Mouse (Mus musculus): ENCODE measurements around the gene Ilf2.

DNA sequence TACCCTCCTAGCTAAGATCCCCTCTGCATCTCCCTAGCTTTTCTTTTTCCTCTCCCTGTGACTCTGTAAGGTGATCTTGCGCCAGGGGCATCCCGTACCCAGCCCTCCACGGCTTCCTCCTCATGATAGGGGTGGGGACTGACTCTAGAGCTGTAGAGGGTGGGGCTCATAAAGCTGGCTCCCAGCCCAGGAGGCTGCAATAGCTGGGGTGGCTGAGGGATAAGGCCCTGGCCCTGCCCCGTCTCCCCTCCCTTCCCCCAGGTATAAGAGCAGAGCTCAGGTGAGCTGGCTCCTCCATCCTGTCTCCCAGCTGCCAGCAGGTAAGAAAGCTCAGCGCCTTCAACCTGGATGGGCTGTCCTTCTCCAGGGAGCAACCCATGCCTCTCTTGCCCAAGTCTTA, 50.7 kb downstream of the Ilf2 start, which contains the start of gene S100a14:
- no peak for TF ChIP-seq GATA1 (IDR thresholded peaks at IDR 0.05; ENCODE audit: low read length)
- TF ChIP-seq TAL1 (IDR thresholded peaks at IDR 0.05; ENCODE audit: low read length): no peak
